ENCODE assay signal across 8 mouse cellular contexts in the genomic region with DNA sequence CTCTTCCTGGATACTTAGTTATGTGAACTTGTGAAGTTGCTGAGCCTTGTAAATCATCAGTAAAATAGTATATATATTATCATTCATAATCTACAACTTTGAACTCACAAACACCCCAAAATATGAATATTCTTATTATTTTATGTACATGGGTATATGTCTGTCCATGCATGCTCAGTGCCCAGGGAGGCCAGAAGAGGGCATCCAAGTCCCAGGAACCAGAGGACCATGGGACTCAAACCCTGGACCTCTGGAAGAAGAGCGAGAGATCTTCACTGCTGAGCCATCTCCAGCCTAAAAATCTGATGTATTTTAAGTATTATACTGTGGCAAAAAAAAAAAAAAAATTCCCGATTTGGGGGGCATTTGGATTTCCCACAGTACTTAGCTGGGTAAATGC. TPM values are rescaled to one million over a fixed set of nuclear protein-coding genes. Genes with fewer than 3 reads are reported as not detected.
DNase-seq lines count a peak whose midpoint lies in the region; ATAC-seq and TF ChIP-seq lines count a peak whose summit lies in the region.

No protein-coding gene starts in this region.

- peak; percentile 91 for TF ChIP-seq CTCF in Patski (IDR thresholded peaks at IDR 0.05)
- TF ChIP-seq CTCF in lung, postnatal 0 days (IDR thresholded peaks at IDR 0.05) = peak; percentile 73

- H3K27ac ChIP-seq in lung, postnatal 0 days (ENCODE audit: low read length) = no peak overlapping the region
- no peak overlapping the region for H3K27ac ChIP-seq in forebrain, embryonic 12.5 days

- CTCF ChIA-PET in Patski (lab: Charles Lee) = interaction anchor here (0.8 to 2.4 kb wide), 8 partner anchors 15 to 59 kb away, joined by 3 to 7 read pairs (median 4); partner anchors contain the start of genes Fdxacb1 and Hspb2

- H3K4me1 ChIP-seq in lung, postnatal 0 days (ENCODE audit: insufficient read depth, low read depth, low read length) = no peaks in the 10 kb centered on the region
- peaks cover 3% of the 10 kb centered on the region; the same call in 1 of the 2 replicates for H3K4me1 ChIP-seq in forebrain, embryonic 12.5 days

- peak; percentile 44 to 51 for DNase-seq in cerebellum, postnatal 36 days
- DNase-seq in cerebellum, adult 11-12 months = no peak
- peak; percentile 48 for DNase-seq in left cerebral cortex, postnatal 4 days
- DNase-seq in left cerebral cortex, postnatal 36 days (ENCODE audit: low spot score in 2 of 2) = no peak
- DNase-seq in Patski (ENCODE audit: low read depth, low spot score) = no peak
- DNase-seq in lung, postnatal 0 days (ENCODE audit: low spot score) = peak; percentile 37

- no peak for ATAC-seq in Patski
- ATAC-seq in lung, postnatal 0 days = no peak
- ATAC-seq in frontal cortex, adult (ENCODE audit: low TSS enrichment) = no peak
- no peak for ATAC-seq in forebrain, embryonic 12.5 days (ENCODE audit: low FRiP score)

- POLR2A ChIA-PET in Patski (lab: Charles Lee) = no interaction called here

- in situ Hi-C loops in Patski (cut with MboI; ENCODE audit: low pct_unique_long_range_greater_than_20kb) = no loop called here

- H3K9ac ChIP-seq in lung, postnatal 0 days (replicated peaks; ENCODE audit: low read depth) = no peak overlapping the region
- no peak overlapping the region for H3K9ac ChIP-seq in forebrain, embryonic 12.5 days

- no peaks in the 10 kb centered on the region for H3K36me3 ChIP-seq in lung, postnatal 0 days (ENCODE audit: insufficient read depth, low read length)
- 0 out of 2 replicates have a peak, but pooled peaks cover 6% of the 10 kb centered on the region for H3K36me3 ChIP-seq in forebrain, embryonic 12.5 days (replicated peaks)

- H3K4me2 ChIP-seq in lung, postnatal 0 days (replicated peaks; ENCODE audit: low read depth, low read length) = no peak overlapping the region
- no peak overlapping the region for H3K4me2 ChIP-seq in forebrain, embryonic 12.5 days

- intact Hi-C loops in left cerebral cortex, postnatal 4 days (cut with DNase I) = loop anchor here (10.0 kb wide), 1 partner anchor 56 kb away; the partner anchor contains the start of gene Fdxacb1
- intact Hi-C loops in left cerebral cortex, postnatal 36 days (cut with DNase I) = loop anchor here (2.0 kb wide), 1 partner anchor 26 kb away; no protein-coding TSS in a partner anchor

- WGBS in lung, postnatal 0 days = 23% methylated on average over 2 of the region's 2 CpGs
- 28% methylated on average over 2 of the region's 2 CpGs for WGBS in forebrain, embryonic 12.5 days

- no peak overlapping the region for H3K4me3 ChIP-seq in lung, postnatal 0 days (ENCODE audit: low read depth, low read length)
- no peak overlapping the region for H3K4me3 ChIP-seq in forebrain, embryonic 12.5 days (replicated peaks)

- TF ChIP-seq EP300 in lung, postnatal 0 days (IDR thresholded peaks at IDR 0.05) = no peak

- no peaks in the 10 kb centered on the region for H3K27me3 ChIP-seq in Patski
- no peaks in the 10 kb centered on the region for H3K27me3 ChIP-seq in lung, postnatal 0 days (replicated peaks; ENCODE audit: insufficient read depth, low read length)
- no peaks in the 10 kb centered on the region for H3K27me3 ChIP-seq in forebrain, embryonic 12.5 days

- H3K9me3 ChIP-seq in lung, postnatal 0 days (ENCODE audit: low read length) = no peaks in the 10 kb centered on the region
- no peaks in the 10 kb centered on the region for H3K9me3 ChIP-seq in forebrain, embryonic 12.5 days

RNA-seq across cellular contexts. Expression of gene Dixdc1, which starts 30.2 kb away (rescaled TPM):
- 10 to 100 TPM; 65.3 to 66.0 TPM for total RNA-seq in left cerebral cortex, postnatal 4 days (2021)
- total RNA-seq in left cerebral cortex, postnatal 36 days (2021) = 10 to 100 TPM; 79.6 to 82.8 TPM
- 14.6 TPM for polyA plus RNA-seq in Patski (2021)
- polyA plus RNA-seq in lung, postnatal 0 days (2015; fragmentation: Nextera tagmentation; extraction: Ambion mirVana) = 5.4 and 7.5 TPM in 2 replicates
- polyA plus RNA-seq in forebrain, embryonic 12.5 days (2016; fragmentation: Nextera tagmentation; extraction: Ambion mirVana) = 18.2 and 18.6 TPM in 2 replicates

RNA-seq across cellular contexts. Expression of gene 2310030G06Rik, which starts 37.2 kb away (rescaled TPM):
- 1 to 10 TPM; 1.8 to 2.0 TPM for total RNA-seq in left cerebral cortex, postnatal 4 days (2021)
- total RNA-seq in left cerebral cortex, postnatal 36 days (2021) = 1 to 10 TPM; 2.4 to 3.2 TPM
- polyA plus RNA-seq in Patski (2021) = 33.1 TPM
- 28.5 and 29.8 TPM in 2 replicates for polyA plus RNA-seq in lung, postnatal 0 days (2015; fragmentation: Nextera tagmentation; extraction: Ambion mirVana)
- 0.88 and 1.6 TPM in 2 replicates for polyA plus RNA-seq in forebrain, embryonic 12.5 days (2016; fragmentation: Nextera tagmentation; extraction: Ambion mirVana)

RNA-seq across cellular contexts. Expression of gene Cryab, which starts 42.0 kb away (rescaled TPM):
- 10 to 100 TPM; 39.1 to 40.9 TPM for total RNA-seq in left cerebral cortex, postnatal 4 days (2021)
- 100 to 1,000 TPM; 151 to 182 TPM for total RNA-seq in left cerebral cortex, postnatal 36 days (2021)
- 1,544 TPM for polyA plus RNA-seq in Patski (2021)
- polyA plus RNA-seq in lung, postnatal 0 days (2015; fragmentation: Nextera tagmentation; extraction: Ambion mirVana) = 442 and 571 TPM in 2 replicates
- 3.9 and 6.5 TPM in 2 replicates for polyA plus RNA-seq in forebrain, embryonic 12.5 days (2016; fragmentation: Nextera tagmentation; extraction: Ambion mirVana)

RNA-seq across cellular contexts. Expression of gene Hspb2, which starts 43.0 kb away (rescaled TPM):
- total RNA-seq in left cerebral cortex, postnatal 4 days (2021) = 1 to 10 TPM; 1.0 to 1.3 TPM
- 1 to 10 TPM; 1.2 to 2.4 TPM for total RNA-seq in left cerebral cortex, postnatal 36 days (2021)
- 12.9 TPM for polyA plus RNA-seq in Patski (2021)
- 30.8 and 32.4 TPM in 2 replicates for polyA plus RNA-seq in lung, postnatal 0 days (2015; fragmentation: Nextera tagmentation; extraction: Ambion mirVana)
- 0.54 TPM in 1 of 2 replicates, not detected in the other for polyA plus RNA-seq in forebrain, embryonic 12.5 days (2016; fragmentation: Nextera tagmentation; extraction: Ambion mirVana)

RNA-seq across cellular contexts. Expression of gene Dlat, which starts 49.5 kb away (rescaled TPM):
- 10 to 100 TPM; 73.7 to 79.4 TPM for total RNA-seq in left cerebral cortex, postnatal 4 days (2021)
- total RNA-seq in left cerebral cortex, postnatal 36 days (2021) = 100 to 1,000 TPM; 116 to 117 TPM
- 134 TPM for polyA plus RNA-seq in Patski (2021)
- 27.2 and 30.0 TPM in 2 replicates for polyA plus RNA-seq in lung, postnatal 0 days (2015; fragmentation: Nextera tagmentation; extraction: Ambion mirVana)
- polyA plus RNA-seq in forebrain, embryonic 12.5 days (2016; fragmentation: Nextera tagmentation; extraction: Ambion mirVana) = 43.4 and 48.3 TPM in 2 replicates

Comparison
In these comparisons a context has a peak if more than half of its experiments do, and no peak if none do; other contexts are left out.
1. DNase-seq: peak in cerebellum, postnatal 36 days (2 of 2), left cerebral cortex, postnatal 4 days (single experiment) and lung, postnatal 0 days (single experiment); none in cerebellum, adult 11-12 months (single experiment), left cerebral cortex, postnatal 36 days (0 of 2) and Patski (single experiment).
2. RNA of gene 2310030G06Rik, which starts 37.2 kb away (polyA plus RNA-seq): 33.1 TPM in Patski (single experiment) and 28.5 to 29.8 TPM in lung, postnatal 0 days; 0.88 to 1.6 TPM in forebrain, embryonic 12.5 days; every median in the first group is over 10 times any median in the second.
3. RNA of gene Cryab, which starts 42.0 kb away (polyA plus RNA-seq): 1,544 TPM in Patski (single experiment) and 442 to 571 TPM in lung, postnatal 0 days; 3.9 to 6.5 TPM in forebrain, embryonic 12.5 days; every median in the first group is over 10 times any median in the second.